In the genomic region with DNA sequence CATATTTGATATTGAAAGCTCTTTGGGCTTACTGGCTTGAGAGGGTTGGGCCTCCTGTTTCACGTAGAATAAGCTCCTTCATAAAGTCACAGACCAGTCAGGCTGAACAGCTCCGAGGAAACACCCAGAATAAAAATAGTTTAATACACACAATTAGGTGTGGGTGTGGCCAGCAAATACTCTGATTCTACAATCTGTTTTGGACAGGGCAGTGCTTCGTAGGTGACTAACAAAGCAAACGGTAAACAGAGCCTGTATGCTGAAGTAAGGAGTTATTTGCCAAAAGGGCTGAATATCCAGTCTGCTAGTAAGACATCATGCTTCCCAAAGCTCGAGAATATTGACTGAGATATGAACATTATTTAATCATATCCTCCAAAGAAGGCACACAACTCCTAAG, we compare ENCODE assay signal across 34 mouse cellular contexts. TPM values are rescaled to one million over a fixed set of nuclear protein-coding genes. Genes with fewer than 3 reads are reported as not detected.
"Had no signal": no experiment of that assay in that cellular context is flagged by ENCODE, and none has a peak within 500 bp of the region (broad histone marks: within the 10 kb centered on the region; RNA-seq: fewer than 3 reads in every experiment).

No protein-coding gene starts in this region.

- H3K36me3 ChIP-seq: heart, embryonic 12.5 days; hindbrain, embryonic 10.5 days; hindbrain, embryonic 12.5 days; hindbrain, embryonic 13.5 days; hindbrain, embryonic 15.5 days; intestine, embryonic 15.5 days; kidney, embryonic 15.5 days had no signal

- H3K4me3 ChIP-seq: heart, embryonic 10.5 days; heart, embryonic 12.5 days; heart, embryonic 13.5 days; heart, embryonic 15.5 days; hindbrain, embryonic 10.5 days; hindbrain, embryonic 12.5 days; hindbrain, embryonic 13.5 days; hindbrain, embryonic 15.5 days; intestine, embryonic 15.5 days; kidney, embryonic 15.5 days; layer of hippocampus, adult 2 months had no signal

- H3K27me3 ChIP-seq: heart, embryonic 12.5 days; heart, embryonic 13.5 days; heart, embryonic 15.5 days; hindbrain, embryonic 12.5 days; hindbrain, embryonic 13.5 days; hindbrain, embryonic 15.5 days; intestine, embryonic 15.5 days; kidney, embryonic 15.5 days had no signal

- ATAC-seq: hindbrain, embryonic 16.5 days; hindbrain, postnatal 0 days; inflammation-experienced regulatory T-cells, adult 6 months; intestine, embryonic 15.5 days; intestine, embryonic 16.5 days had no signal

- H3K9ac ChIP-seq: heart, embryonic 12.5 days; heart, embryonic 13.5 days; heart, embryonic 15.5 days; hindbrain, embryonic 12.5 days; hindbrain, embryonic 13.5 days; hindbrain, embryonic 14.5 days; hindbrain, embryonic 15.5 days; intestine, embryonic 15.5 days; kidney, embryonic 15.5 days had no signal

- DNase-seq: heart, postnatal 10 days; heart, postnatal 14 days; heart, postnatal 36 days; heart, postnatal 4 days; kidney, adult 11 months; kidney, adult 18-20 months; kidney, adult 2 months; kidney, adult 8-10 months; kidney, adult 9 months; kidney, postnatal 10 days; kidney, postnatal 14 days; kidney, postnatal 25 days; kidney, postnatal 36 days; kidney, postnatal 4 days; layer of hippocampus, adult 9-11 months; layer of hippocampus, postnatal 36 days had no signal

- H3K4me2 ChIP-seq: heart, embryonic 11.5 days; heart, embryonic 12.5 days; heart, embryonic 13.5 days; heart, embryonic 15.5 days; hindbrain, embryonic 12.5 days; hindbrain, embryonic 13.5 days; hindbrain, embryonic 14.5 days; hindbrain, embryonic 15.5 days; intestine, embryonic 15.5 days; kidney, embryonic 15.5 days had no signal

- H3K27ac ChIP-seq: heart, embryonic 10.5 days; heart, embryonic 13.5 days; heart, embryonic 15.5 days; hindbrain, embryonic 10.5 days; hindbrain, embryonic 12.5 days; hindbrain, embryonic 13.5 days; hindbrain, embryonic 14.5 days; hindbrain, embryonic 15.5 days; hindbrain, postnatal 0 days; intestine, embryonic 15.5 days; kidney, embryonic 15.5 days; kidney, postnatal 0 days; layer of hippocampus, adult 2 months had no signal

- H3K9me3 ChIP-seq: heart, embryonic 10.5 days; heart, embryonic 12.5 days; heart, embryonic 13.5 days; heart, embryonic 15.5 days; hindbrain, embryonic 10.5 days; hindbrain, embryonic 12.5 days; hindbrain, embryonic 13.5 days; hindbrain, embryonic 15.5 days; intestine, embryonic 15.5 days; kidney, embryonic 15.5 days had no signal

- H3K4me1 ChIP-seq: heart, embryonic 10.5 days; heart, embryonic 12.5 days; heart, embryonic 13.5 days; heart, embryonic 15.5 days; hindbrain, embryonic 10.5 days; hindbrain, embryonic 12.5 days; hindbrain, embryonic 15.5 days; intestine, embryonic 15.5 days; kidney, embryonic 15.5 days had no signal

RNA-seq across cellular contexts. Expression of gene Col10a1, which starts 4.1 kb away (rescaled TPM):
- polyA plus RNA-seq: hindbrain, embryonic 10.5 days; hindbrain, embryonic 12.5 days; kidney, adult 2 months had no signal
